Mouse (Mus musculus) E14TG2a.4 (cell line): ENCODE measurements around the gene Cngb1.
A peak's percentile ranks its signal among the peaks of the same experiment; 100 is the strongest.
"Not testable (repeated sequence)": the region's sequence is repeated elsewhere in the genome, so short reads cannot be mapped to it uniquely, and the experiment has no call there.

ENCODE experiments used
- H3K27me3 ChIP-seq: 2 replicates; pipeline ENCODE4 v1.6.1; 2014; ENCODE audit warnings: low read length, control low read depth; ENCODE audit not compliant: insufficient read depth
- H3K36me3 ChIP-seq: 2 replicates; pipeline ENCODE4 v1.6.1; 2014; ENCODE audit warnings: low read length, control low read depth; ENCODE audit not compliant: insufficient read depth
- H3K4me1 ChIP-seq: replicated peaks from 2 replicates; pipeline ENCODE4 v1.6.1; 2014; ENCODE audit warnings: low read depth, low read length, control low read depth
- H3K4me3 ChIP-seq: replicated peaks from 2 replicates; pipeline ENCODE4 v1.5.1; 2014; ENCODE audit warnings: mild to moderate bottlenecking, low read length
- H3K9me3 ChIP-seq: 2 replicates; pipeline ENCODE4 v1.6.1; 2014; ENCODE audit warnings: low read length, control low read depth
- CTCF ChIP-seq: conservative IDR thresholded peaks from 2 replicates; pipeline ENCODE4 v1.5.1; 2014; ENCODE audit warnings: low read length
- NANOG ChIP-seq: IDR thresholded peaks from 2 replicates; pipeline ENCODE4 v1.6.1; 2014; ENCODE audit warnings: borderline replicate concordance, low read length, mixed read lengths
- POU5F1 ChIP-seq: IDR thresholded peaks from 2 replicates; pipeline ENCODE4 v1.6.1; 2014; ENCODE audit warnings: low read length, borderline replicate concordance

The Cngb1 gene

GRCm38 (mm10) chr8:95247277-95247676 is 59.1 kb downstream of the Cngb1 start:
- Histone ChIP-seq H3K36me3 (no peaks in the 10 kb centered on the region), H3K9me3 (peaks cover 11% of the 10 kb centered on the region), H3K4me1 (peaks cover 18% of the 10 kb centered on the region), H3K27me3 (peaks cover 4% of the 10 kb centered on the region), H3K4me3 (no peak overlapping the region)
- no peak for TF ChIP-seq NANOG
- TF ChIP-seq POU5F1 = no peak
- no peak for TF ChIP-seq CTCF

GRCm38 (mm10) chr8:95245180-95245579 is 61.2 kb downstream of the Cngb1 start:
- Histone ChIP-seq H3K4me1 (peaks cover 11% of the 10 kb centered on the region), H3K36me3 (no peaks in the 10 kb centered on the region), H3K27me3 (peaks cover 4% of the 10 kb centered on the region), H3K4me3 (no peak overlapping the region), H3K9me3 (peaks cover 24% of the 10 kb centered on the region)
- TF ChIP-seq CTCF (no peak), NANOG (no peak), POU5F1 (no peak)

- TF ChIP-seq NANOG = no peak
- no peak for TF ChIP-seq CTCF
- no peak for TF ChIP-seq POU5F1
Measured at GRCm38 (mm10) chr8:95243853-95244252, 62.5 kb downstream of the Cngb1 start.

GRCm38 (mm10) chr8:95242826-95243571 is 63.4 kb downstream of the Cngb1 start:
- peaks cover 4% of the 10 kb centered on the region for H3K27me3 ChIP-seq
- H3K4me1 ChIP-seq = peaks cover 7% of the 10 kb centered on the region
- TF ChIP-seq NANOG (no peak), CTCF (no peak), POU5F1 (no peak)
- H3K9me3 ChIP-seq = peaks cover 31% of the 10 kb centered on the region
- no peak overlapping the region for H3K4me3 ChIP-seq
- no peaks in the 10 kb centered on the region for H3K36me3 ChIP-seq

More at GRCm38 (mm10) chr8:95243853-95244252, 62.5 kb downstream of the Cngb1 start:
- peaks cover 31% of the 10 kb centered on the region for H3K9me3 ChIP-seq
- peaks cover 9% of the 10 kb centered on the region for H3K4me1 ChIP-seq
- H3K4me3 ChIP-seq = no peak overlapping the region
- peaks cover 4% of the 10 kb centered on the region for H3K27me3 ChIP-seq
- no peaks in the 10 kb centered on the region for H3K36me3 ChIP-seq

DNA sequence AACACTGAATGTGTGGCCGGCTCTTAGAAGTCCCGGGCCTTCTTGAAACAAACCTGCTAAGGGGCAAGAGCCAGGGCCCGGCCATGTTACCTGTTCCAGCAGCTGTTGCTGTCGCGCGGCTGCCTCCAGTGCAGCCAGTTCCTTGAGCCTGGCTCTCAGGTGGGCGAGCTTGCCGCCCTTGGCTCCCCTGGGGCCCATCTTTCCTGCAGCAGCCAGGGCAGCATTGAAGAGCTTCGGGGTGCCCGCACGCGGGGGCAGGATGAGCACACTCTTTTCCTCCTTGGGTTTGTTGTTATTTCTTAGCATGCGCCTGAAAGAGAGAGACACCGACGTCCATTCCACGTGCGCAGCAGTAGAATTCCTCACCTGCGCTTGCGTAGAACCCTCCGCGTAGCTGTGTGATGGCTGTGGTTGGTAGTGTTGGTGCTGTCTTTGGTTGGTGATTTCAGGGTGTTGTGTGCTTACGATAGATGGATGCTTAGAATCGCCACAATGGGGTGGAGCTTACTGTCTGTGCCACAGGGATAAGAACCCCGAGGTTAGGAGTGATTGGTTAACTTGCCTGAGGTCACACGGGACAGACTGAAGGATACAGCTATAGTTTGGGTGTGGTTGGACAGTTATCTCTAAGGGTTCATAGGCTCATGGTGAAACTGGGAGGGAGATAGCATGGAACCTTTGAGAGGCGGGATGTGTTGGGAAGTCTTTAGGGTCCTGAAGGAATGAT is 64.1 kb downstream of the Cngb1 start:
- Histone ChIP-seq H3K9me3 (peaks cover 31% of the 10 kb centered on the region), H3K27me3 (peaks cover 4% of the 10 kb centered on the region), H3K4me1 (peaks cover 7% of the 10 kb centered on the region), H3K36me3 (no peaks in the 10 kb centered on the region), H3K4me3 (peak overlapping the region; percentile 52)
- no peak for TF ChIP-seq NANOG
- no peak for TF ChIP-seq CTCF
- no peak for TF ChIP-seq POU5F1

- Histone ChIP-seq H3K9me3 (peaks cover 24% of the 10 kb centered on the region), H3K27me3 (peaks cover 4% of the 10 kb centered on the region; the same call in 1 of the 2 replicates), H3K4me3 (no peak overlapping the region), H3K36me3 (no peaks in the 10 kb centered on the region), H3K4me1 (no peaks in the 10 kb centered on the region)
- TF ChIP-seq CTCF = peak; percentile 89
- TF ChIP-seq POU5F1 = no peak
Measured at GRCm38 (mm10) chr8:95235683-95236082, 70.7 kb downstream of the Cngb1 start.

DNA sequence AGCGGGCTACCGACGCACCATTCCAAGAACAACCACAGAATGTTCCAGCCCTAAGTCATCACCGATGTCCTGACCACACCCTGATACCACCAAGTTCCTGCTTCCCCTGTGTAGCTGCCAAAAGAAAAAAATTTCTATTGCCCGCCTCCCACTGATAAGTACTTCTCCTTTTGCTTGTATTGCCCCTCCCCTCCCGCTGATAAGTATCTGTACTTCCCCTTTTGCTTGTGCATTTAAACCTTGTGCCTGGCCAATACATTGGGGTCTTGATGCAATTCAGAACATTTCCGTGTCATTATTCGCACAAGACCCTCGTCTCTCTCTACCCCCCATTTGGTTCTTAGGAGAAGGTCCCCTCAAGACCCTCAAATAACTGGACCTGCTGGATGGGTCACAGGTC is 76.3 kb downstream of the Cngb1 start:
- H3K36me3 ChIP-seq, H3K27me3 ChIP-seq, H3K4me1 ChIP-seq, H3K4me3 ChIP-seq: not testable (repeated sequence)
- H3K9me3 ChIP-seq = peaks cover 43% of the 10 kb centered on the region

- no peaks in the 10 kb centered on the region for H3K36me3 ChIP-seq
Measured at GRCm38 (mm10) chr8:95227151-95227468, 79.3 kb downstream of the Cngb1 start.

More at GRCm38 (mm10) chr8:95227151-95227468, 79.3 kb downstream of the Cngb1 start:
- H3K9me3 ChIP-seq = peaks cover 37% of the 10 kb centered on the region
- TF ChIP-seq POU5F1 (no peak), CTCF (no peak), NANOG (no peak)
- H3K4me3 ChIP-seq = no peak overlapping the region
- no peaks in the 10 kb centered on the region for H3K27me3 ChIP-seq
- peaks cover 7% of the 10 kb centered on the region; the same call in 1 of the 2 replicates for H3K4me1 ChIP-seq
